ENCODE assay signal across 21 mouse cellular contexts in the genomic region with DNA sequence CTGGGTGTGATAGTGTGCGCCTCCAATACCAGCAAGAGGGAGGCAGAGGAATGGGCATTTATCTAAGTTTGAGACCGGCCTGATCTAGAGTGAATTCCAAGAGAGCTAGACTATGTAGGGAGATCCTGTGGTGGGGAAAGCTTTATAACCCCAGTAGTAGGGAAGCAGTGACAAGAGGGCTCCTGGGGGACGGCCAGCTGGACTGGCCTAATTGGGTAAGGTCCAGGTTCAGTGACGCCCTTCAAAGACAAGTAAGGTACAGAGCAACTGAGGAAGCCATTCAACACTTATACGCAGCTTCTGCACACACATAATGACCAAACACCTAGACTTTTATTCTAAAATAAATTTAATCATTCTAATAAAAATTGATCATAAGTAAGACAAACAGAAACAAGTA. TPM values are rescaled to one million over a fixed set of nuclear protein-coding genes. Genes with fewer than 3 reads are reported as not detected.
DNase-seq lines count a peak whose midpoint lies in the region; ATAC-seq lines count a peak whose summit lies in the region.
"Had no signal": no experiment of that assay in that cellular context is flagged by ENCODE, and none has a peak within 500 bp of the region (broad histone marks: within the 10 kb centered on the region; RNA-seq: fewer than 3 reads in every experiment).

No protein-coding gene starts in this region.

- H3K4me3 ChIP-seq in kidney, embryonic 14.5 days (ENCODE audit: low read length): no peak overlapping the region
- H3K4me3 ChIP-seq: megakaryocyte, embryonic 14.5 days; neural tube, embryonic 13.5 days had no signal

- 92% methylated on average over 5 of the region's 5 CpGs for WGBS in kidney, embryonic 14.5 days

- H3K9ac ChIP-seq in kidney, embryonic 14.5 days (ENCODE audit: low read depth, low read length): no peak overlapping the region
- H3K9ac ChIP-seq: forebrain, postnatal 0 days; neural tube, embryonic 13.5 days had no signal

- no peak for ATAC-seq in kidney, embryonic 14.5 days (ENCODE audit: low FRiP score, low TSS enrichment)
- ATAC-seq: forebrain, postnatal 0 days; hindbrain, embryonic 16.5 days had no signal

- intact Hi-C loops in heart, postnatal 25 days (cut with DNase I): no loop called here
- intact Hi-C loops in heart, postnatal 14 days (cut with DNase I): no loop called here

- no peaks in the 10 kb centered on the region for H3K27me3 ChIP-seq in kidney, embryonic 14.5 days (ENCODE audit: control insufficient read depth, insufficient read depth, low read length)
- H3K27me3 ChIP-seq: CH12.LX; megakaryocyte, embryonic 14.5 days; neural tube, embryonic 13.5 days had no signal

- H3K4me2 ChIP-seq in kidney, embryonic 14.5 days (replicated peaks; ENCODE audit: low read depth, low read length): no peak overlapping the region
- H3K4me2 ChIP-seq: liver, embryonic 11.5 days; neural tube, embryonic 13.5 days had no signal

- H3K27ac ChIP-seq in kidney, embryonic 14.5 days (ENCODE audit: low read depth, low read length): no peak overlapping the region
- H3K27ac ChIP-seq: neural tube, embryonic 13.5 days had no signal

- no peaks in the 10 kb centered on the region for H3K9me3 ChIP-seq in kidney, embryonic 14.5 days (ENCODE audit: control insufficient read depth, low read length)
- H3K9me3 ChIP-seq: megakaryocyte, embryonic 14.5 days; neural tube, embryonic 13.5 days had no signal

- peaks cover 71% of the 10 kb centered on the region for H3K36me3 ChIP-seq in kidney, embryonic 14.5 days (ENCODE audit: control insufficient read depth, insufficient read depth, low read length)

- peak; percentile 83 for DNase-seq in heart, adult 11 months
- no peak for DNase-seq in heart, postnatal 25 days (ENCODE audit: low spot score)
- peak; percentile 17 for DNase-seq in brain, adult 2 months (ENCODE audit: low read depth, low spot score)
- peak; percentile 62 for DNase-seq in cerebellum, adult 9-10 months
- peak; percentile 38 to 45 for DNase-seq in heart, postnatal 14 days
- no peak for DNase-seq in layer of hippocampus, adult 11-12 months (ENCODE audit: low spot score)
- DNase-seq: embryo, embryonic 11 days; forebrain, postnatal 0 days; kidney, adult 18-20 months; kidney, postnatal 10 days; left cerebral cortex, postnatal 4 days; lung, adult 18-20 months; midbrain, embryonic 14.5 days; right cerebral cortex, adult 18-20 months; thymus, postnatal 25 days had no signal

- H3K4me1 ChIP-seq in kidney, embryonic 14.5 days (ENCODE audit: control insufficient read depth, insufficient read depth, low read length): no peaks in the 10 kb centered on the region
- H3K4me1 ChIP-seq: megakaryocyte, embryonic 14.5 days; neural tube, embryonic 13.5 days had no signal

RNA-seq across cellular contexts. Expression of gene Kpnb1, which starts 44.8 kb away (rescaled TPM):
- total RNA-seq in heart, postnatal 25 days (2021): 10 to 100 TPM; 80.0 to 81.2 TPM
- total RNA-seq in heart, postnatal 14 days (2021): 10 to 100 TPM; 86.3 to 94.8 TPM
- polyA plus RNA-seq in kidney, embryonic 14.5 days (2014; fragmentation: Nextera tagmentation; extraction: Ambion mirVana): 60.0 and 84.3 TPM in 2 replicates

RNA-seq across cellular contexts. Expression of gene Npepps, which starts 48.0 kb away (rescaled TPM):
- total RNA-seq in heart, postnatal 25 days (2021): 10 to 100 TPM; 75.6 to 79.8 TPM
- 10 to 100 TPM; 65.4 to 70.8 TPM for total RNA-seq in heart, postnatal 14 days (2021)
- polyA plus RNA-seq in kidney, embryonic 14.5 days (2014; fragmentation: Nextera tagmentation; extraction: Ambion mirVana): 53.6 and 78.6 TPM in 2 replicates

Comparison
In these comparisons a context has a peak if more than half of its experiments do, and no peak if none do; other contexts are left out.
1. DNase-seq: peak in heart, adult 11 months (single experiment), brain, adult 2 months (single experiment), cerebellum, adult 9-10 months (single experiment) and heart, postnatal 14 days (2 of 2); none in heart, postnatal 25 days (single experiment) and layer of hippocampus, adult 11-12 months (single experiment).